Mouse (Mus musculus) cerebellum, adult 18-20 months (tissue): ENCODE results near the gene Elmsan1.
"Not testable (repeated sequence)": the region's sequence is repeated elsewhere in the genome, so short reads cannot be mapped to it uniquely, and the experiment has no call there.

Source experiments
- DNase-seq, 2 experiments: peaks; one replicate each; pipeline ENCODE4 v3.0.0; 2021

Elmsan1 gene

DNA sequence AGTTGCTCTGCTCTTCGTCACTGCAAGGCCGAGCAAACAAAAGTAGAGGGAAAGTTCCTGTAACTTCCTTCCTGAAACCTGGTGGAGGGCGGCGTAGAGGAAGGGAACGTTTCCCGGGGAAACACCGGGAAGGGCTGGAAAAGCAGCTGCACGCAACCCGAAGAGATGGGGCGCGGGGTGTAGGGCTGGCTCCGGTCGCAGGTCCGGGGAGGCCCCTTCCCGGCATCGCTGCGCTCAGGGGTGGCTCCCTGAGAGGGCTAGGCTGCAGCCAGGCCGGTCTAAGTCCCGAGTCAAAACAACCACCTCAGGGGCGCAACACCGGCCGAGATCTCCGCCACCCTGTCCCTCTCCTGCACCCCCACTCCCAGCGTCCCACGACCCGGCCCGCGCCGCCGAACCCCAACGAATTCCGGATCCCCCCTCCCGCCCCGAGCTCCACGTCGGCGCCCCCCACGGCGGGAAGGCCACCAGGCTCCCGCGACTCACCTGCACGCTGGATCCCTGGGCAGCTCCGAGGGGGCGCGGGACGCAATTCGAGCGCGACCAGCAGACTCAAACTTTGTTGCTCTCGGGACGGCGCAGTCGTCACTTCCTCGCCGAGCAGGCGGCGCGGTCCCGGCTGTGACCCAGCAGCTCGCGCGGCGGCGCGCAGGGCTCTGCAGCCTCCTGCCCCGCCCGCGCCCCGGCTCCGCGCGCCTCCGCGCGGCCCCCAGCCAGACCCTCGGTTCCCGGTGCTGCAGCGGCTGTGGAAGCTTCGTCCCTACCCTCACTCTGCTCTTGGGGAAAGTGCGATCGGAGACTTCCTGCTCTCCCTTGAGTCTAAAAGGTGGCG is at the start of gene Elmsan1:
Gene Elmsan1 (minus strand): TSS at position 593 of the 832 bp plus-strand sequence.
- DNase-seq: peak; percentile 69 to 77

DNA sequence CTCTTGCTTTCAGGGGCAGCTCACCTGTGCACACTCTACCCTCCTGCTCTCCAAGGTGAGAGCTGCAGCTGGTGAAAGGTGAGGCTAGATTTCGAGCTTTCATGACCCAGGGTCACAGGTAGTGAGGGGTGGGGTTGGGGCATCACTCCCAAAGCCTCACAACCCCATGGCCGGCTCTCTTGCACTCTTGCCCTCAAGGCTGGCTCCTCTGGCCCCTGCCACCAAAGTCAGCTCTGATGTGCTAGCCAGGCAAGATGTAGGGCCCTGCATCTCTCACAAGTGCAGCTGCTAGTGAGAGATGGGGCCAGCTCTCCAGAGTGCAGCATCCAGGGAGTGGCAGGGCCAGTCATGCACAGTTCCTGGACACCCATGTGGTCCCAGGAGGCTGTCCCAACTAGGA is 48.6 kb upstream of the Elmsan1 start:
- DNase-seq: no peak

DNA sequence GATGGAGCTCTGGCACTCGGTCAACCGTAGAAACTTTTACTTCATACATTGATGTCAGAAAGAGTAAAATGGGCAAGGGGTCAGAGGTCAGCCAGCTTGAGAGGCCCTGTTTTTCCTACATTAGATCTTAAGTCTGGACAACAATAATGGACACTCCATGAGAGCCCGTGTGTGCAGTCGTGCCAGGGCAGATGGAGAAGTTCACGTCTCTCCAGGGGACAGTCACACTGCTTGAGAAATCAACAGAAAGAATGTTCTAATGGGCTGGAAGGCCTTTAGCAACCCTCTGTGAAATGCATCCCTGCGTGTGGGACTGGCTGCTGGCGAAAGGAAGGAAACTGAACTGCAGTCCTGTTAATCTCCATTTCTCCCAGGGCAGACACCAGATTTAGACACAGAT is 41.7 kb upstream of the Elmsan1 start:
- no peak for DNase-seq

DNA sequence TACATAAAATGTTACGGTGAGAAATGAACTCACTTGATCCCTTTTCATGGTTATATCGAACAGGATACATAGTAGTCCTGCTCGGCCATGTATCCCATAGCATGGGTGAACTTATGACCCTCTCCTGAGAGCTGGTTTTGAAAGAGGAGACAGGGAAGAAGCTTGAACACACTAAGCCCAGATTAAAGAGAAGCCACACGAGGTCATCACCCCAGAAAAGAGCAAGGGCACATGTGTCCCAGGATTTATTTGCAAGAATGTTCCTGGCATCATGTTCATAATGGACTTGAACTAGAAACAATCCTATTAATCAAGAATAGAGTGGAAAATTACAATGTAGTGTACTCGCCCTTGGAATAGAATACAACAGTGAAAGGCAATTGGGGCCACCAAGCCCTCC is 36.2 kb upstream of the Elmsan1 start:
- no peak for DNase-seq

DNA sequence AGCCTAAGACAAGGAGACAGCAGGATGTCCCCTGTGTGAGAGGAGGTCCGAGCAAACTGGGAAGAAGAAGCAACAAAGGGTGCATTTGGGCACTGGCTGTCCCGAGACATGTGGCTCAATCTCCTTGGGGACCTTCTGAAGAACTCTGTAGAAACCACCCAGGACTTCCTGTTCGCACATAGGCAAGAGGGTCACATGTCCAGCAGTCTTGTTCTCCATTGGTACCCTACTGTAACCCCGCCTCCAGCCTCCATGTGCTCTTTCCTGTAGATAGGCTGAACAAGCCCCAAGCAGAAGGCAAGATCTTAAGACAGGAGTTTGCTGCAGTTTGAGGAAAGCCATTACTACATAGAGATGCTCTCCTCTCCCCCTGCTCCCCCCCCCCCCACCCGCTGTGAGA is 34.1 kb upstream of the Elmsan1 start:
- DNase-seq: no peak

DNA sequence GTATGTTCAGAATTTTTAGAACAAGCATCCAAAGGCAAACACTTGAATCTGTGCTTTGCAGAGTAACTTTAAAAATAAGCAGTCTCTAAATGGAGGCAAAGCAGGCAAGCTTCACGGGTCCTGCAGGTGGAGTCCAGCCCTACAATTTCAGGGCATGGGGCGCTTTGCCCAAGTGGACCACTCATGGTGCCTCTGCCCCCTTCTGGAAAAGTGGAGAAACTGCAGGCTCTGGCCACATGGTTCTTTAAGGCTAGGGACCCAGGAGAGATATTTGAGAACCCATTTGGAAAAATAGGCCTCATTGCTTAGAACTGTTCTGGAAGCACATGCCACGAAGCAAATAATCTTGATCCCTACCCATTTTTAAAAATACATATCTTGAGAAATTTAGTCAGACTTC is 30.5 kb upstream of the Elmsan1 start:
- DNase-seq: peak; percentile 65 to 66

DNA sequence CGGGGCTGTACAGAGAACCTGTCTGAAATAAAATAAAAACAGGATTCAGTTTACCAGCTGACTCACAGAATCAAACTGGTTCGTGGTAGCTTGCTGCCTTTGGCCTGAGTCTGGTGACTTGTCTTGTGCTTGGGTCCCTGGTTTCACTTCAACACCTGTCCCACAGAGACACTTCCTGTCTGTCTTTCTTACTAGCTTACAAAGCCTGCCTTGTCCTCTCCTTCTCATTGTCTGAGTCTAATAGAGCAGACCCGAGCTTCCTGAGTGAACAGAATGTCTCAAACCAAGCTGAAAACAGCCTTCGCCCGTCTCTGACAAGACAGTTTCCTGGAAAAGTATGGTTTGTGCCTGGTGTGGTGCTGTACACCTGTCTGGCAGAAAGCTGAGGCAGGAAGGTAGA is 27.0 kb upstream of the Elmsan1 start:
- DNase-seq: no peak

DNA sequence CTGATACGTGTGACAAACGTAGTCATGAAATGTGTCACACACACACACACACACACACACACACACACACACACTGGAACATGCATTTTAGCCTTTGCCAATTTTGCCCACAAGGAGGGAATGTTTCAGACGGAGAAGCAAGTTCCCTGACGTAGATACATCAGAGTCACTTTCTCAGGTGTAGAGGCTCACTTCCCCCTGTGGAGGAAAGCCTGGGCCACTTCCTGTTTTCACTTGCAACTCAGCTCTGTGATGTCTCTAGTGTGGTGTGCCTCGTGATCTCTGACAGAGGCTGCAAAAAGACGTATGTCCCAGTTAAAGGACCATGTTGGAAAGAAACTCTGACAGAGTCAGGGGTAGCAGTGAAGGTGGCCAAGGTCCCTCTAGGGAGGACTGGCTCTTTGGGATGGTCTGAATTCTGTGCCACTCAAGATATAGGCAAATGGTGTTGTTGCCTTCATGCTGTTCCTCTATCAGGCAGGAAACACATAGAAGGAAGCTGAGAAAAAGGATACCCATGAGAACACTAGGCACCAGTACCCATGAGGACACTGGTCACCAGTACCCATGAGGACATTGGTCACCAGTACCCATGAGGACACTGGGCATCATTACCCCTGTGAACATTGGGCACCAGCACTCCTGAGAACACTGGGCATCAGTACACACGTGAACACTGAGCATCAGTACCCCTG is 24.5 kb upstream of the Elmsan1 start:
- DNase-seq: no peak

DNA sequence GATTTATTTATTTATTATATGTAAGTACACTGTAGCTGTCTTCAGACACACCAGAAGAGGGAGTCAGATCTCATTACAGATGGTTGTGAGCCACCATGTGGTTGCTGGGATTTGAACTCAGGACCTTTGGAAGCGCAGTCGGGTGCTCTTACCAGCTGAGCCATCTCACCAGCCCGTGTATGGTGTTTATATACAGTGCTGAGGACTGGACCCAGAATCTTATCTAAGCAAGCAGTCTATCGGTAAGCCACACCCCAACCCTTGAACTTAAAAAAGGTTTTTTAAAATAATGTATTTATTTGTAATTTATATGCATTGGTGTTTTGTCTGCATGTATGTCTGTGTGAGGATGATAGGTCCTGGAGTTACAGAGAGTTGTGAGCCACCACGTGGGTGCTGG is 18.4 kb upstream of the Elmsan1 start:
- not testable (repeated sequence) for DNase-seq

DNA sequence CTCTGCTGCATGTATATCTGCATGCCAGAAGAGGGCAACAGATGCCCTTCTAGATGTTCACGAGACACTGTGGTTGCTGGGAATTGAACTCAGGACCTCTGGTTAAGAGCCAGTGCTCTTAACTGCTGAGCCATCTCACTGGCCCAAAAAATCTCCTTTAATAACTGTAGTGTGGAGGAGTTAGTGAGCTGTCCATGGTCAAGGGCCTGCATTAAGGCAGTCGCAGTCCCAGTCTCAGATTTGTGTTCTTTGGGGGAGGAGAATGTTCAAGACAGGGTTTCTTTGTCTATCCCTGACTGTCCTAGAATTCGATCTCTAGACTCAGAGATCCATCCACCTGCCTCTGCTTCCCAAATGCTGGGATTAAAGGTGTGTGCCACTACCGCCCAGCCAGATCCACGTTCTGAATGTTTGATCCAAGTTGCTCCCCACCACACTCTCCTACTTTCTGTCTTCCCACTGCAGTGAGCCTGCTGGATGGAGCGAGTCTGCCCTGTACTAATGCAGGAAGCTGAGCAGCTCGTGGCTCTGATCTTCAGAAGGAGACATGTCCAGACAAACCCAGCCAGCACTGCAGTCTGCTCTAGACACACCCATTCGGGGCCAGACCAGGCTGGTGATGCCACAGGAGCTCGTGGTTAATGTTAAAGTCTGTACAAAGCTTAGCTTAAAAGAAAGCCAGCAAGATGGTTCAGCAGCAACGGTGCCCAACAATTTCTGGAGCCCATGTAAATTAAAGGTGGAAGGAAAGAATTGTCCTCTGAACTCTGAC is 17.5 kb upstream of the Elmsan1 start:
- DNase-seq: no peak

DNA sequence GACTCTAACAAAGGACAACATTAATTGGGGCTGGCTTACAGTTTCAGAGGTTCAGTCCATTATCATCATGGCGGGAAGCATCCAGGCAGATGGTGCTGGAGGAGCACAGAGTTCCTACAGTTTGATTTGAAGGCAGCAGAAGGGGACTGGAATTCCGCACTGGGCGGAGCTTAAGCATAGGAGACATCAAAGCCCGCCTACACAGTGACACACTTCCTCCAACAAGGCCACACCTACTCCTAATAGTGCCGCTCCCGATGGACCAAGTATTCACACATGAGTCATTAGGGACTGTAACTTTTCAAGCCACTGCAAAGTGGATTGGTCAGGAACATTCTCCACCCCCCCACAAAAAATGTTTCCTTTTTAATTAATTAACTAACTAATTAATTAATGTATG is 16.9 kb upstream of the Elmsan1 start:
- no peak for DNase-seq

DNA sequence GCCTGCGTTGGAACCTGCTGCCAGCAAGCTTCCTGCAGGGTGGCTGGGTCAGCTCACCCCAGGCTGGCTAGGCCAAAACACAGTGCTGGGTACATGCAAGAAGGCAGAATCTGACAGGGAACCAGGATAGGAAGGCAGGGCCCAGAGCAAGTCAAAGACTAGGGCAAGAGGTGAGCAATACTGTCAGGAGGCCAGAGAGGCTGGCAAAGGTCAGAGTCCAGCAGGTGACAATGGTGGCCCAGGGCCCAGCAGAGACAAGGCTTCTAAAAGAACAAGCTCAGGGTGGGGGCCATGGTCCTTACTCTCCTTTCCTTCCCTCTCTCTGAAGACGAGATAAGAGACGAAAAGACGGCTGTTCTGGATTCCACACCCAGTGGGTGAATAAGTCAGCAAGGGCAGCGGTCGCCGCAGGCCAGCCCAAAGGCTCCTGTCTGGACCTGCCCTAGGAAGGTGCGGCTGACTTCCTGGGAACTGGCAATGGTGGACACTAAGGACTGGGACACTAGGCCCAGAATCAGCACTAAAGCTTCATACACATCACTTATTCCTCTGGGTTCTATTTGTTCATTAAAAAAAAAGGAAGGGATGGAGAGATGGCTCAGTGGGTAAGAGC is 14.9 kb upstream of the Elmsan1 start:
- DNase-seq: no peak

DNA sequence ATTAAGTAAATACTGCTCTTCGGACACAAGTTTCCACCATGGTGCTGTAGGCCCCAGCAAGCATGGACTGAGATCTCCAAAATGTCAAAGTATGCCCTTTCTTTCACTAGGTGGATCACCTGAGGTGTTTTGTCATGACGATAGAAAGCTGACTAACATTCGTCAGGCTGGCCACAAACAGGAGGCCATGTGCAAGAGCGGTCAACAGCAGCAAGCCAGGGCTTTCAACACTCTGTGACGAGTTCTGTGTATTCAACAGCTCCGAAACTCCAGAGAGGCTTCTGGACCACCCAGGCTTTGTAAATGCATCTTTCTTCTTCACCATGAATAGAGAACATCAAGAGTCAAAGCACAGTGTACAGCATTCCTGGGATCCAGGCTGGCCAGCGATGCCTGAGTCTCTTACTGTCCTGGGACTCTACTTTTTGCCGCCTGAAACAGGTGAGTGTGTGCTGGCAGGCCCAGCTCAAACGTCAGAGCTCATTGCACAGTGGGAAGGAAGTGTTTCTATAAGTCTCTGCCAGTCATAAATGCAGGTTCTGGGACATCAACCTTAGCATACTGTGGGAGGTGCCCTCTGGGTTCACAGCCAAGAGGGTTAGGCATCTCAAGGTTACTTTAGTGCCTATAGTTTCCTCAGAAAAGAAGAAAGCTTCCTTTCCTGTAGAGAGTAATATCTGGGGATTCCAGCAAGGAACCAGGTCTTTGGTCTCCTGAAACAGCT is 7.6 kb upstream of the Elmsan1 start:
- no peak for DNase-seq

DNA sequence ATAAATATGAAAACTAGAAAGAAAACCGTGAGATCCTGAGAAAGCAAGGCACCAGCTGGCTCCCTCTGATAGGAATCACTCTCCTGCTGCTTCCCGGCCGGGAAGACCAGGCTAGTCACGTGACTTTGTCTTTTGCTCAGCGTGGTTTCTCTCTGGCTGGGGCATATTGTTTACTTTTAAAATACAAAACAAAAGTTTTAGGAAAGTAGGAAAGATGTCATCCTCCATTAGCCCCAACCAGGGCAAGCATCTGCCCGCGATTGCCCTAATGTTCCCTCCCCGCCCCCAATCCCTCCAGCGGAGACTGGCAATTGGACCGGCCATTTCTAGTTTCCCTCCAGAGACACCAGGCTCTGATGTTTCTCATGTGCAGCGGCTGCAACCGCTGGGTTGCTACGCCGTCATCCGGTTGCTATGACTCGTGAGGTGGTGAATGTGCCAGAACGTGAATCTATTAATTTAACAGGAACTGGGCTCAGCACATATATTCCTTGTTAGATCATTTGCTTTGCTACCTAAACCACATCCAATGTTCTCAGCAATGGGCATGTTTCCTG is 3.8 kb upstream of the Elmsan1 start:
- DNase-seq: peak; percentile 23 to 26

DNA sequence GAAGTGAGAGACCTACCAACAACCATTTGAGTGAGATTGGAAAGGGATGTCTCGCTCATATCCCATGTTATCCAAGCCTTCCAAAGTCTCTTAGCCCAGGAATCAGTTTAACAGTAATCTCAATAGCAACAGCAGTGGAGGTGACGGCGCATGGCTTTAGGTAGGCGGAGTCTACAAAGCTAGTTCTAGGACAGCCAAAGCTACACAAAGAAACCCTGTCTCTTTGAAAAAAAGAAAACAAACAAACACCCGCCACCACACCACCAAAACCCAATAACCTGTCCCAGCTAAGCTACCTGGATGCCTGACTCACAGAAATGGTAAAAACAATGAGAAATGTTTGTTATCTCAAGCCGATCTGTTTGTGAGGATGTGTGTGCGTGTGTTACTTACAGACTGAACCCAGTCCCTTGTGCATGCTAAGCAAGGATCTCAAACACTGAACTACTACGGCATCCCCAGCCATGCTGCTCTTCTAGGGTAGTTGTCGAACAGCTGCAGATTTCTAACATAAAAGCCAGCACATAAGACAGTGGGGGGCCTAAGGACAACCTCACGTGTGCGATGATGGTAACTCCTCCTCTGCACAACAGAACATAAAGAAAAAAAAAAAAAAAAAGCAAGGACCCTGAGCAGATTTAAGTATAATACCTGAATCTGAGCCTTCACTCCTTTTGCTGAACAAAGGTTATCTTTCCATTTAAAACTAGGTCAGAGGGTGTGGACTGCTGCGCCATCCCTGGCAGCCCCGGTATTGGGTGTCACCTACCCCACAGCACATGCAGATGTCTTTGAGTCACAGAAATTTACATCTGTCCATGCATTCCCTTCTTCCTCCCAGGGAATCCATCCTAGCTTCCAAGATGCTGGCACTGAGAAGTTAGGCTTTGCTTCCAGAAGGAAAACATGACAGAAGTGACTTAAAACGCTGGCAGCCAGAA is 2.5 kb upstream of the Elmsan1 start:
- DNase-seq: no peak

DNA sequence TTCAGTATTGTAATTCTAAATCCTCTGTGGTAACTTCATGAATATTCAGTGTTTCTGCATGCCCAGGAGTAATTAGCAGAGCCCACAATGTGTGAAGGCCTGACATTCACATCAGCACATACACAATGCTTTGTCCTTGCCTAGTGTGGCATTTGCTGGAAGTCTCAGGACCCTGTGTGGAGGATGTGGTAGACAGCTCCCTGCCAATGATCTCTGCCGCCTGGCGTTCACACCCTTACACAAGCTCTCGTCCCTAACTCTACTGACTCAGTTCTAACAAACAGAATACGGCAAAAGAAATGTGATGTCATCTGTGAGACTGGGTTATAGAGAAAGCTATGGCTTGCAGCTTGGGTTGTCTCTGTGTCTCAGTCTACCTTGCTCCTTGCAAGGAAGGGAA is 1.8 kb upstream of the Elmsan1 start:
- DNase-seq: no peak

DNA sequence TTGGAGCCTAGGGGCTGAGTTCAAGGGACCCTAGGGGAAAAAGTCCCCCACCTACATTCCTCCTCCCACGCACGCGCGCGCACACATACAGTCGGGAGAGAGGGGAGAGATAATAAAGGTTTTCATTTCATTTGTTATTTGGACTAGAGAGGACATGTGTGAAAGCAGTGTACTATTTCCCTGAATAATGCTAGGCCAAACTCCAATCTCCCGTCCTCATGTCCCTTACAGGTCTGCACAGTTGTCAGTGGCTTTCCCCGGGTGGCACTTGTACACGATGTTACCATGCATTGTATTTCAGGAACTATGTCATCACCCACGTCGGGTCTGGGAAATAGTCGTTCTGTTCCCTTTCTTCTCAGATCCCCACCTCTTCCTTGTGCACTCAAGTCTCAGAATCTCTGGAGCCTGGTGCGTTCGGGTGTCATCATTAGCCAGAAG is 460 bp upstream of the Elmsan1 start:
- peak in 1 of 2 experiments; percentile 28 for DNase-seq

DNA sequence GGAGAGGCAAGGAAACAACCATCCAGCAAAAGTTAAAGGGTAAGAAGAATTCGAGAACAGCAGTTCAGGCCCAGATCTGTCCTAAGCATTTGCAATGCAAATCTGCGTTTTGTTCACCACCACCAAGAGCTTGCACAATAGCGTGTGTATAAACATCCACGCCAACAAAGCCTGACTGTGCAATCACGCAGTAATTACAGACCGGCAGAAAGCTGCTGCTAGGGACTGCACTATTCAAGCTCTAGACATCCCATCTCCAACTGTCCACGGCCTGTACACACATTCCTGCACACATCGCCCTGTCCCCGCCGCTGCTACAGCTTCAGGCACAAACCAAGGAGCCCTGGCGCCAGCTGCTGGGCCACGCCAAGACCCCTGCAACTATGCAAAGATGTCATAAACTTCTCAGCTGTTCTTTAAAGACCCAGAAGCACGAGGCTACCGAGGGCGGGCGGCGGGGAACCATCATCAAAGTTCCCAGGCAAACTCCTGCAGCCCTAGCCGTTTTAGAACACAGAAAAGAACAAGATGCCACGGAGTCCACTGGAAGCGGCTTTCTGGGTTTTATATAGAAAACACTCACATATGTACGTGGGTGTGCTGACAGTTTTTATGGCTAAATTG is 1.1 kb downstream of the Elmsan1 start:
- no peak for DNase-seq

DNA sequence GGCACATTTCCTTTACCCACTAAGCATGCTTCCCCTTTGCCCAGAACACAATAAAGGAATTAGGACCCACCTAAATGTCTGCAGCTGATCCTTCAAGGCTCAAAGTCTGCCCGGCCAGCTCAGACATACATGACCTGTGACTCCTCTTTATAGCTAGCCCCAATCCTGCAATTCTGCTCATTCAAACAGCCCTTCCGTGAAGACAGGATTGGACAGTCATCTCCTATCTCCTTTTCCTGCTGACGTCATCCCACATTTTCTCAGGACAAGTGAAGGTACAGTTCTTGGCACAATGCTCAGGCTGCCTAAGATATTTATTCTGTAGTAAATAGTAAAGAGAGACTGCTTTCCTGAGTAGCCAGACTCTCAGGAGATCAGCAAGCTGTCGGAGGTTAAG is 1.6 kb downstream of the Elmsan1 start:
- DNase-seq: no peak

DNA sequence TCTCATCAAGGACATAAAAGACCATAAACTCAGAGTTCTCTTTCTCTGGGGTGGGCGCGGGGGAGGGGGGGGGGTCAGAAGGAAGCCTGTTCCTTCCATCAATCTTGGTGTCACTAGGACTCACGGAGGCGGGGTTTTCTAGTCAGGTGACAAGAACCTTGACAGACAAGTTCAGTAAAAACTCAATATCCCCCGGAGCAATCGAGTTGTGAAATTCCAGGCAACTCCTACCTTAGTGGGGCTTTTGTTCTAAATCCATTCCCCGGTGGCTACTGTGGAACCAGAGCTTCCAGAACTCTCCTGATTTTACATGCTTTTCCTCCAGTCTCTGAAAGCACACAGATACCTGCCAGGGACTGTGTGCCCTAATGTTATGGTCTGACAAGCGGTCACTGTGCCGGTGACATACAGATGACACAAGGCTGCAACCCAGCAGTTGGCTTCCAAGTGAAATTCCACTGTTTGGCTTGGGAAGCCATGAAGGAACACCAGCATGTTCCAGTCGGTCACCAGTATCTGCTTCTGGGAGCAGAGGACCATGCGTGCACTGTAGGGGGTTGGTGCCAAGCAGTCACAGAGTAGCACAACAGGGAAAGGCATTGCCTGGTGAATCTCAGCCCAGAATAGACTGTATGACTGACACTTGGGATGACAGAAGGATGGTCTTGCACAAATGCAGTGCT is 2.8 kb downstream of the Elmsan1 start:
- no peak for DNase-seq
